Mouse (Mus musculus): ENCODE measurements around the gene Tac2.

- TF ChIP-seq CTCF (conservative IDR thresholded peaks at IDR 0.05; ENCODE audit: insufficient read depth, insufficient read length, low read depth, low read length) (no peak), POLR2A (IDR thresholded peaks at IDR 0.05; ENCODE audit: low read depth, low read length) (no peak)
Observed at GRCm38 (mm10) chr10:127707721-127708120, 16.6 kb upstream of the Tac2 start.
